Mouse (Mus musculus): ENCODE results near the gene Zmat5. TPM values are rescaled to one million over a fixed set of nuclear protein-coding genes. Genes with fewer than 3 reads are reported as not detected.

Gene Zmat5
- polyA plus RNA-seq, 1 experiment from 2014 or later, result 65.3 TPM

Other genes with a start within 250 kb of the Zmat5 start
- 37.0 and 37.9 TPM in 2 replicates for gene Mtmr3, start 109.8 kb upstream of the Zmat5 start, polyA plus RNA-seq (2016; fragmentation: Nextera tagmentation; extraction: Ambion mirVana)
- gene Gm11032, start 84.6 kb upstream of the Zmat5 start, polyA plus RNA-seq (2016; fragmentation: Nextera tagmentation; extraction: Ambion mirVana), result not detected in 2 replicates
- 38.8 and 40.1 TPM in 2 replicates for gene Ascc2, start 66.9 kb upstream of the Zmat5 start, polyA plus RNA-seq (2016; fragmentation: Nextera tagmentation; extraction: Ambion mirVana)
- gene Uqcr10, start 336 bp upstream of the Zmat5 start, polyA plus RNA-seq (2016; fragmentation: Nextera tagmentation; extraction: Ambion mirVana), result 641 and 685 TPM in 2 replicates
- gene Cabp7, start 42.1 kb downstream of the Zmat5 start, polyA plus RNA-seq (2016; fragmentation: Nextera tagmentation; extraction: Ambion mirVana), result 0.19 and 0.20 TPM in 2 replicates
- gene Nf2, start 144.9 kb downstream of the Zmat5 start, polyA plus RNA-seq (2016; fragmentation: Nextera tagmentation; extraction: Ambion mirVana), result 70.5 and 73.3 TPM in 2 replicates
- 81.4 and 81.8 TPM in 2 replicates for gene Nipsnap1, start 169.3 kb downstream of the Zmat5 start, polyA plus RNA-seq (2016; fragmentation: Nextera tagmentation; extraction: Ambion mirVana)
- 42.3 and 44.1 TPM in 2 replicates for gene Thoc5, start 190.6 kb downstream of the Zmat5 start, polyA plus RNA-seq (2016; fragmentation: Nextera tagmentation; extraction: Ambion mirVana)
- gene Nefh, start 243.4 kb downstream of the Zmat5 start, polyA plus RNA-seq (2016; fragmentation: Nextera tagmentation; extraction: Ambion mirVana), result 0.65 and 1.0 TPM in 2 replicates